Mouse (Mus musculus): Measurements from ENCODE around the gene Scgb1b15.
"Not testable (repeated sequence)": the region's sequence is repeated elsewhere in the genome, so short reads cannot be mapped to it uniquely, and the experiment has no call there.

The Scgb1b15 gene

DNA sequence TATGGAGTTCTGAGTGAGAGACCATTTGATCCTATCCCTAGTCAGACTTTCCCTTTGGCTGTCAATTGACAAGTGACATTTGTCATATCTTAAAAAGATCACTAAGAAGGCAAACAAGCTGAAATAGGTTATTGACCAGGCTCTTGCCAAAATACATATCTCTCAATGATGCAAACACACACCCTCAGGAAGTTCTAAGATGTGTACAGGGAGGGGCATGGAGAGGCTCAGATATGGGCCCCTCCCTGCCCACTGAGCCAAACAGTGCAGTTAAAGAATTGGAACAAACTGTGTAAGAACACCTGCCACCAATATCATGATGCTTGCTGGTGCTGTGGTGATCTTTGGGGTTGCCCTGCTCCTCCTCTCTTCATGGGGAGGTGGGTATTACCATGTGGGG is at the start of gene Scgb1b15:
Scgb1b15 (plus strand) TSS at position 301 of the 400 bp plus-strand sequence.
- not testable (repeated sequence) for DNase-seq

DNA sequence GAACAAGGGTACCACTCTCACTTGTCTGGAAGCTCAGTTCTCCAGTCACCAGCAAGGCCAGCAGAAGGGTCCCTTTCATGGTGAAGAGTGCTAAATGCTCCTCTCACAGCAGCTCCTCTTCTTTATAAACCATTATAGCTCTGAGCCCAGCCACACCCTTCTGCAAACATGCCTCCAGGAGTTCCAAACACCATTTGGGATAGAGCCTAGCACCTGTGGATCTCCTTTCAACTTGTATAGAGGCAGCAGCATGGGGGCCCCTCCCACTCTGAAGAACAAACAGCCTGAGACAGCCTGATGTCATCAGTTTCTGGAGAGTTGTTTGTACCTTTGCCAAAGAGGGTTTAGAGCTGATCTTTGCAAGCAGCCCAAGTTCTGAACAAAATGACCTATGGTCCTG is 6.8 kb upstream of the Scgb1b15 start, which contains the start of gene Scgb2b15:
Scgb2b15 (minus strand) TSS at position 101 of the 400 bp plus-strand sequence.
- DNase-seq, result not testable (repeated sequence)
